Mouse (Mus musculus): ENCODE measurements around the gene Vav1. TPM values are rescaled to one million over a fixed set of nuclear protein-coding genes. Genes with fewer than 3 reads are reported as not detected.
A peak's percentile ranks its signal among the peaks of the same experiment; 100 is the strongest.

Gene Vav1
- polyA plus RNA-seq, 1 experiment from 2014 or later = 2.7 TPM

DNA sequence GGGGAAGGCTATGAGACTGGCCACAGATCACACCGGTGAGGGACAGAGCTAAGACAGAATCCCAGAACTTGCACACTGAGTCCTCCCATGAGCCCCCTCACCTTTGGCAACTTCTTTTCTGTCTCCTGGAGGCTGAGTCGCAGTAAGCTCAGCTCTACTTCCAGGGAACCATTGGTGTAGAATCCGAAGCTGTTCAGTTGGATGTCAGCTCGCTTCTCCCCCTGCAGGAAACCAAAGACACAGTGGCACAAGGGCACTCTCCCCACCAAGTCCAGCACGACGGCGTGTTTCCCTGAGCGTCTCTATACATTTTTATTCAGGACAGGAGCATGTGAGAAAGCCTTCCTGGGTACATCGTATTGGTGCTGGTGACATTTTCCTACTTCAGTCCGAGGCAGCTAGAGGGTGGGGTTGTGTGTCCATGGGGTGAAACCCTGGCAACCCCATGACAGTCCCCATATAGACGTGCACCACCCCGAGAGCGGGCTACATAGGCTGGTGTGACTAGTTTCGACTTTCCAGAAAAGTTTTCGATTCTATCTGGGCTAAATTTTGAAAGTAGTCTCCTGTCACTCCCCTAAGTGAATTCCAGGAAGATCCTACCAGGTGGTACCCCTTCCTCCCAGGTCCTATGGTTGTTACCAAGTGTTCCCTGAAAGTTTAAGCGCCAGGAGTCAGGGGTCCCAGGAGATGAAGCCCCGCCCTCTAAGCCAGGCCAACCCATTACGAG is 32.1 kb upstream of the Vav1 start:
- 0 out of 2 replicates have a peak, but pooled peaks have one; percentile 0 for ATAC-seq (ENCODE audit: low FRiP score, low read depth)

DNA sequence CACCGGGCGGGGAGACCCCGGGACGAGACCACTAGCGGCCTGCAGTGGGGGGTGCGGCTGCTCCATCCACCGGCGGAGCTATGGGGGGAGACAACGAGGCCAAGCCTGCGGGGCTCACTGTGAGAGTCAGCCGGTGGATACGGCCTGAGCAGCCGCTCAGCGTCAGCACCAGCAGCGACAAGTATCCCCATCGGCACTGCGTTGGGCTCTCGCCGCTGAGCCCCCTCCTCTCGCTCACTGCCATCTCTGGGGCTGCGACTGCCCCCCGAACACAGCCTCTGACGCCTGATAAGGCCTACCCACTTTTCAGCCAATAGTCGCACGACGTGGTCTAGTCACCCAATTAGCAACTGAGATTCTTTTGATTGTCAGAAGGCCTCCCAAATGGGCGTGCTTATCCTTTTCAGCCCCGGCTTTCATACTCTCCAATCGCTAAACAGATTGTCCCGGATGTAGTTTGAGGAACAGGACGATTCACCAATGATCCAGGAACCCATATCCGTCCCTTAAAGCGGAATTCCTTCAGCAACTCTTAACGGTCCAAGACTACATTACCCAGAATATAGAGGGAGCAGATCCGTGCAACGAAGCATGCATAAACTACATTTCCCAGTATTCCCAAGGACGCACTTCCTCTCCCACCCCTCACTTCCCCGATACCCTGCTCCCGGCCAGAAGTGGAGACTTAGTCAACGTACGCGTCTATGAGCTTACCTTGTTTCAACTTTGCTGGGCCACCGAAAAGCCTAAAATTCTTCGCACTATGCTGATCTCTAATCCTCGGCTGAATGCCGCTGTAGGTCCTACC is 31.3 kb upstream of the Vav1 start:
- no peaks in the 10 kb centered on the region for H3K9me3 ChIP-seq
- peak overlapping the region; percentile 96 for H3K27ac ChIP-seq
- peak overlapping the region; percentile 98 for H3K4me2 ChIP-seq (replicated peaks)
- H3K4me1 ChIP-seq = peaks cover 29% of the 10 kb centered on the region
- H3K27me3 ChIP-seq = no peaks in the 10 kb centered on the region
- H3K9ac ChIP-seq = peak overlapping the region; percentile 79
- ATAC-seq (ENCODE audit: low FRiP score, low read depth) = peak; percentile 93
- H3K4me3 ChIP-seq = peak overlapping the region; percentile 81
- peaks cover 20% of the 10 kb centered on the region for H3K36me3 ChIP-seq
- WGBS = under 1% methylated on average over 46 of the region's 46 CpGs

More for the DNA sequence above, 32.1 kb upstream of the Vav1 start:
- H3K27me3 ChIP-seq = no peaks in the 10 kb centered on the region
- H3K4me3 ChIP-seq = peak overlapping the region; percentile 81
- H3K9ac ChIP-seq = peak overlapping the region; percentile 79
- H3K27ac ChIP-seq = peak overlapping the region; percentile 96
- peak overlapping the region; percentile 84 for H3K4me2 ChIP-seq (replicated peaks)
- WGBS = 4% methylated on average over 18 of the region's 18 CpGs
- no peaks in the 10 kb centered on the region for H3K9me3 ChIP-seq
- H3K36me3 ChIP-seq = peaks cover 28% of the 10 kb centered on the region
- peaks cover 29% of the 10 kb centered on the region for H3K4me1 ChIP-seq

- peak within 1 kb of the TSS; percentile 81 for H3K4me3 ChIP-seq
- peak within 1 kb of the TSS; percentile 96 for H3K27ac ChIP-seq
- no peaks in the 10 kb centered on the region for H3K9me3 ChIP-seq
- peaks cover 29% of the 10 kb centered on the region for H3K4me1 ChIP-seq
- WGBS = 1% methylated on average over 12 of the region's 12 CpGs
- H3K27me3 ChIP-seq = no peaks in the 10 kb centered on the region
- H3K9ac ChIP-seq = peak within 1 kb of the TSS; percentile 79
- H3K4me2 ChIP-seq (replicated peaks) = peak within 1 kb of the TSS; percentile 98
- ATAC-seq (ENCODE audit: low FRiP score, low read depth) = peak; percentile 52
- peaks cover 17% of the 10 kb centered on the region for H3K36me3 ChIP-seq
Observed at GRCm38 (mm10) chr17:57248201-57248699, 30.6 kb upstream of the Vav1 start, which contains the start of gene Gpr108. Gpr108 (minus strand) TSS chr17:57248446.

DNA sequence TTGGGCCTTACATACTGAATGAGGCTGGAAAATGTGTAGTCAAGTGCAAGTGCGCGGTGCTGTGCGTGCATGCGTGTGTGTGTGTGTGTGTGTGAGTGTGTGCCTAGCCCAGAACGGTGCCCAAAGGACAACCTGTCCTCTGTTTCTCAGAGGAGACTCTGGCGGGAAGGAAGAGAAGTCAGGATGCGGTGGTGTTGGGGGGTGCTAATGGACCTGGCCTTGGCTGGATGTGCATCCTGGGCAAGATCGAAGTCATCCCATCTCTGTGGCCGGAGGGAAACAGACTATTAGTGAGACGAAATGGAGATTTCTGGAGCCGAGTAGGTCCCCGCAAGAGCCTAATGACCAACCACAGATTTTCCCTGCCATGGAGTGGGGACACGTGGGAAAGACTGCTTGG is 30.1 kb upstream of the Vav1 start:
- Histone ChIP-seq H3K4me3 (peak overlapping the region; percentile 81), H3K4me2 (replicated peaks) (peak overlapping the region; percentile 98), H3K27ac (peak overlapping the region; percentile 93), H3K9ac (peak overlapping the region; percentile 62), H3K27me3 (no peaks in the 10 kb centered on the region), H3K9me3 (no peaks in the 10 kb centered on the region), H3K4me1 (peaks cover 29% of the 10 kb centered on the region), H3K36me3 (peaks cover 21% of the 10 kb centered on the region)
- WGBS = 11% methylated on average over 13 of the region's 13 CpGs
- ATAC-seq (ENCODE audit: low FRiP score, low read depth) = no peak

DNA sequence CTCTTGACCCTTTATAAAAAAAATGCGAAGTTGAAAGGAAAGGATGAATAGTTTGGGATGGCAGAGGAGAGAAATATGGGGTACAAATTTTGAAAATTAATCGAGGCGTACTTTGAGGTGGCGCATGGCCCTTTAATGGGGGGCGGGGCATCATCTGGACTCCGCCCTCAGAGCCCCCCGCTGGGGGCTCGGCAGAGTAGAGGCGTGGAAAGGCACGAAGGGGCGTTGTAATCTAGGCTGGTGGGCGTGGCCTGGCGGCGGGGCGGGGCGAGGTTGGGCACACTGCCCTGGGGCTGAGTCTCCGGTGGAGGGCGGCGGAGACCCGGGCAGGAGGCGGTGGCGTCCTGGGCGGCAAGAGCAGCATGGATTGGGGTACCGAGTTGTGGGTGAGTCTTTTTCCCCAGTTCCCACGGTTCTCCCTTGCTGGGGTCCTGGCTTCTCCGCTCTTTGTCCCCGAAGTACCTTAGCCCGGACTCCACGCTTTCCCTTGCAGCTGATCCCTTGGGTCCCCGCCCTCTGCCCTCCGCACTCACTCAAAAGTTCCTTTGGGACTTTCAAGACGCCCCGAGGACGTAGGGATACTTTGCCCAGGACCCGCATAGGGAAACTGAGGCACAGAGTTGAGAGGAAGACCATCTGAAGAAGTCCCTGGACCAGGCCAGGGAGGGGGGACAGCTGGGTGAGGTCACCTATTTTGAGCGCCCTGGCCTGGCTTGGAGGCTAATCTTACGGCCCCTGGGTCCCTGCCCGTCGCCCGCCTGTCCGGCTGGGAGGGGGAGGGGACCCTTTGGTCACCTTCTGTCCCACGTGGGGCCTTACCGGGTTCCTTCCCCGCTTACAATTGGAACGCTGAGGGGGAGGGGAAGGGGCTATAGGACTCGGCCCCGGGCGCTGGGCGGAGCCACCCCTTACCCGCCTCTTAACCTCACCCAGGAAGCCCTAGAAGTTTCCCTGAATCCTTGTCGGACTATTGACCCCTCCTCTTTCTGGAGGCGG is 29.4 kb upstream of the Vav1 start, which contains the start of gene Trip10:
Gene Trip10 (plus strand): TSS at position 270 of the 996 bp plus-strand sequence.
- Histone ChIP-seq H3K4me1 (peaks cover 29% of the 10 kb centered on the region), H3K4me2 (replicated peaks) (peak within 1 kb of the TSS; percentile 98), H3K36me3 (peaks cover 21% of the 10 kb centered on the region), H3K27me3 (no peaks in the 10 kb centered on the region), H3K9me3 (no peaks in the 10 kb centered on the region), H3K27ac (peak within 1 kb of the TSS; percentile 93), H3K4me3 (peak within 1 kb of the TSS; percentile 81), H3K9ac (peak within 1 kb of the TSS; percentile 77)
- under 1% methylated on average over 49 of the region's 52 CpGs for WGBS
- ATAC-seq (ENCODE audit: low FRiP score, low read depth) = peak; percentile 20

- Histone ChIP-seq H3K36me3 (peaks cover 27% of the 10 kb centered on the region), H3K4me2 (replicated peaks) (peak overlapping the region; percentile 98), H3K4me3 (peak overlapping the region; percentile 81), H3K4me1 (peaks cover 29% of the 10 kb centered on the region), H3K9ac (peak overlapping the region; percentile 77), H3K27me3 (no peaks in the 10 kb centered on the region), H3K9me3 (no peaks in the 10 kb centered on the region), H3K27ac (peak overlapping the region; percentile 53)
- no peak for ATAC-seq (ENCODE audit: low FRiP score, low read depth)
- WGBS = 1% methylated on average over 33 of the region's 33 CpGs
Observed at GRCm38 (mm10) chr17:57250461-57251160, 28.3 kb upstream of the Vav1 start.

GRCm38 (mm10) chr17:57251431-57251830 is 27.5 kb upstream of the Vav1 start:
- ATAC-seq (ENCODE audit: low FRiP score, low read depth) = no peak
- peaks cover 35% of the 10 kb centered on the region for H3K36me3 ChIP-seq
- H3K27ac ChIP-seq = no peak overlapping the region
- H3K4me2 ChIP-seq (replicated peaks) = peak overlapping the region; percentile 98
- H3K9ac ChIP-seq = 0 out of 2 replicates have a peak overlapping the region, but pooled peaks have one; percentile 77
- H3K9me3 ChIP-seq = no peaks in the 10 kb centered on the region
- WGBS = 85% methylated on average over 3 of the region's 3 CpGs
- no peak overlapping the region for H3K4me3 ChIP-seq
- no peaks in the 10 kb centered on the region for H3K27me3 ChIP-seq
- peaks cover 24% of the 10 kb centered on the region for H3K4me1 ChIP-seq

- no peak for ATAC-seq (ENCODE audit: low FRiP score, low read depth)
- Histone ChIP-seq H3K9ac (no peak overlapping the region), H3K27me3 (no peaks in the 10 kb centered on the region), H3K4me2 (replicated peaks) (no peak overlapping the region), H3K4me1 (peaks cover 21% of the 10 kb centered on the region), H3K27ac (no peak overlapping the region), H3K9me3 (no peaks in the 10 kb centered on the region), H3K36me3 (peaks cover 52% of the 10 kb centered on the region), H3K4me3 (no peak overlapping the region)
- WGBS = 75% methylated on average over 6 of the region's 6 CpGs
Observed at GRCm38 (mm10) chr17:57253306-57253705, 25.6 kb upstream of the Vav1 start.

GRCm38 (mm10) chr17:57255354-57255753 is 23.5 kb upstream of the Vav1 start:
- peaks cover 10% of the 10 kb centered on the region for H3K4me1 ChIP-seq
- ATAC-seq (ENCODE audit: low FRiP score, low read depth) = no peak
- H3K4me3 ChIP-seq = no peak overlapping the region
- no peaks in the 10 kb centered on the region for H3K9me3 ChIP-seq
- no peak overlapping the region for H3K9ac ChIP-seq
- 93% methylated on average over 14 of the region's 14 CpGs for WGBS
- H3K27me3 ChIP-seq = no peaks in the 10 kb centered on the region
- H3K4me2 ChIP-seq (replicated peaks) = no peak overlapping the region
- H3K36me3 ChIP-seq = peaks cover 73% of the 10 kb centered on the region
- H3K27ac ChIP-seq = no peak overlapping the region

GRCm38 (mm10) chr17:57256921-57257485 is 21.9 kb upstream of the Vav1 start:
- H3K36me3 ChIP-seq = peaks cover 89% of the 10 kb centered on the region
- no peak overlapping the region for H3K27ac ChIP-seq

More at GRCm38 (mm10) chr17:57256921-57257485, 21.9 kb upstream of the Vav1 start:
- Histone ChIP-seq H3K27me3 (no peaks in the 10 kb centered on the region), H3K4me2 (replicated peaks) (no peak overlapping the region), H3K9me3 (no peaks in the 10 kb centered on the region), H3K4me3 (no peak overlapping the region), H3K9ac (no peak overlapping the region), H3K4me1 (no peaks in the 10 kb centered on the region)
- ATAC-seq (ENCODE audit: low FRiP score, low read depth) = no peak
- 94% methylated on average over 22 of the region's 22 CpGs for WGBS
